Mouse (Mus musculus) embryonic facial prominence, embryonic 14.5 days (tissue): ENCODE results near the gene Mink1. TPM values are rescaled to one million over a fixed set of nuclear protein-coding genes. Genes with fewer than 3 reads are reported as not detected.
A peak's percentile ranks its signal among the peaks of the same experiment; 100 is the strongest.
"Not testable (repeated sequence)": the region's sequence is repeated elsewhere in the genome, so short reads cannot be mapped to it uniquely, and the experiment has no call there.

Experiments
- ATAC-seq: fragments of 200-750 bp; cut with Nextera tagmentation; 2 replicates; pipeline ENCODE4 v1.8.0; 2017; ENCODE audit warnings: low read depth, moderate number of reproducible peaks, moderate TSS enrichment
- DNase-seq: peaks from one replicate; pipeline ENCODE4 v3.0.0-alpha.2; 2015; ENCODE audit warnings: low spot score
- H3K27ac ChIP-seq: fragments of 300-500 bp; sonication (generic); replicated peaks from 2 replicates; pipeline ENCODE4 v1.5.1; 2014; ENCODE audit warnings: low read depth, mild to moderate bottlenecking, low read length, moderate library complexity
- H3K27me3 ChIP-seq: fragments of 300-500 bp; sonication (generic); replicated peaks from 2 replicates; pipeline ENCODE4 v1.6.1; 2014; ENCODE audit warnings: low read length; ENCODE audit not compliant: control insufficient read depth, insufficient read depth
- H3K36me3 ChIP-seq: fragments of 300-500 bp; sonication (generic); 2 replicates; pipeline ENCODE4 v1.6.1; 2014; ENCODE audit warnings: low read length, mixed read lengths; ENCODE audit not compliant: control insufficient read depth, insufficient read depth
- H3K4me1 ChIP-seq: fragments of 300-500 bp; sonication (generic); 2 replicates; pipeline ENCODE4 v1.6.1; 2014; ENCODE audit warnings: antibody characterized with exemption, low read length; ENCODE audit not compliant: control insufficient read depth, insufficient read depth
- H3K4me2 ChIP-seq: fragments of 300-500 bp; sonication (generic); 2 replicates; pipeline ENCODE4 v1.6.1; 2014; ENCODE audit warnings: low read depth, mild to moderate bottlenecking, low read length, moderate library complexity, mixed read lengths
- H3K4me3 ChIP-seq: fragments of 300-500 bp; sonication (generic); 2 replicates; pipeline ENCODE4 v1.5.1; 2014; ENCODE audit warnings: low read depth, mild to moderate bottlenecking, low read length
- H3K9ac ChIP-seq: fragments of 300-500 bp; sonication (generic); 2 replicates; pipeline ENCODE4 v1.6.1; 2014; ENCODE audit warnings: low read depth, mild to moderate bottlenecking, low read length, moderate library complexity, mixed read lengths
- H3K9me3 ChIP-seq: fragments of 300-500 bp; sonication (generic); 2 replicates; pipeline ENCODE4 v1.6.1; 2016; ENCODE audit warnings: low read length; ENCODE audit not compliant: control insufficient read depth
- WGBS: fragments of 180-500 bp; shearing (Covaris S2); extraction: QIAGEN DNeasy Blood & Tissue Kit; methylation state at CpG from one replicate; pipeline ENCODE4 v1.1.7; 2014; 5-methylcytosine and 5-hydroxymethylcytosine counted together
- polyA plus RNA-seq: library from polyadenylated mRNA; unstranded; fragments of >200 nt; fragmentation: Nextera tagmentation; extraction: Ambion mirVana; gene quantifications from 2 replicates; pipeline ENCODE4 v1.2.1, GENCODE M21; 2014

Mink1 gene
- polyA plus RNA-seq = 17.2 and 18.3 TPM in 2 replicates

DNA sequence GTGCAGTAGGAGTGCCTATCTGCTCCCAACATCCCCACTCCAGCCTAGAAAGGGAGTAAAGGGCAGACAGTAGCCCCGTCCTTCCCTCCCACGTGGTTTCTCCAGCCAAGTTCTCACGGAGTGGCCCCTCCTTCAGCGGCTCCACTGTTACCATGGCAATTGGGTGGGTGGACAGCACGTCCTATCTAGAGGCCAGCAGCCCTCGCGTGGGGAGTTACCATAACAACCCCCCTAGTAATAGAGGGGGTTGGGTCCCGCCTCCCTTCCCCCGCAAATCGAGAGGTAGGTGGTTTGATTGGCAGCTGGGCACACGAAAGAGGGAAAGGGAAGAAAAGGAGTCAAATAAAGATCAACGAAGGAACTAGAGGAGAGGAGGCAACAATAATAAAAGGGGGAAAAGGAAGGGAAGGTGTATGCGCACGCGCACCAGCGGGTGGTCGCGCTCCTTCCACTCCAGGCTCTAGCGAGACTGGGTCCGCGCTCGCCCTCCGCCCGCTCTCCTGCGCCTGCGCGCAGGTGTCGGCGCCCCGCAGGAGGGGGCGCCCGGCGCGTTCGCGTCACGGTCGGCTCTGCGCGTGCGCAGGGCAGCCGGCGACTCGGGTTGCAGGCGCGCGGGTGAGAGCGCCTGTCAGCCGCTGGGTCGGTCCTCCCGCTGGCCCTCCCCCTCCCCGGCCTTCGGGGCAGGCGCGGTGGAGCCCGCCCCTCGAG lies at the start of gene Mink1:
Mink1 (plus strand) TSS at position 595 of the 708 bp plus-strand sequence.
- ATAC-seq = peak; percentile 92
- no peaks in the 10 kb centered on the region for H3K27me3 ChIP-seq
- peaks cover 10% of the 10 kb centered on the region for H3K4me1 ChIP-seq
- peak within 1 kb of the TSS; percentile 83 for H3K4me3 ChIP-seq
- peak within 1 kb of the TSS; percentile 83 for H3K9ac ChIP-seq
- WGBS = 0% methylated on average over 21 of the region's 57 CpGs
- peak within 1 kb of the TSS; percentile 86 for H3K27ac ChIP-seq
- H3K4me2 ChIP-seq = peak within 1 kb of the TSS; percentile 83
- H3K9me3 ChIP-seq = no peaks in the 10 kb centered on the region
- 0 out of 2 replicates have a peak, but pooled peaks cover 3% of the 10 kb centered on the region for H3K36me3 ChIP-seq
- DNase-seq = peak; percentile 95

DNA sequence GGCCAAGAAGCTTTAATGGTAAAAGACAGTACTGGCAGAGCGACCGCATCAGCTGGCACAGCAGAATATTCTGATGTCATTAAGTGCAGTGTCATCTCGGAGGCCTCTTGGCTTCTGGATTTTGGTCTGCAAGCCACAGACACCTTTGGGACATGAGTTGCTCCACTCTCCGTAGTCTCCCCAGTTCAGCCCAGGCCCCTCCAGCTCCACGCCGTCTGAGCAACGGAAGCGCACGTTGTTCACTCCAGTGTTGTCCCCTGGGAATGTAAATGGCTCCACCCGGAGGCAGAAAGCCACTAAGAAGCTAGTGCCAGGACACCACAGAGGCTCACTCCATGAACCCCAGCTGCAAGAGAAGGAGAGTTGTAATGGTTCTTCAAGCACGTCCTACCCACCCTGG lies 49.2 kb upstream of the Mink1 start:
- ATAC-seq (no peak), DNase-seq (peak; percentile 16)
- Histone ChIP-seq H3K36me3 (no peaks in the 10 kb centered on the region), H3K9me3 (no peaks in the 10 kb centered on the region), H3K27me3 (no peaks in the 10 kb centered on the region), H3K4me2 (no peak overlapping the region), H3K27ac (no peak overlapping the region), H3K4me3 (no peak overlapping the region), H3K9ac (no peak overlapping the region), H3K4me1 (no peaks in the 10 kb centered on the region)
- WGBS = 54% methylated on average over 11 of the region's 11 CpGs

- no peaks in the 10 kb centered on the region for H3K4me1 ChIP-seq
- H3K9ac ChIP-seq = no peak within 1 kb of the TSS
- no peak within 1 kb of the TSS for H3K4me3 ChIP-seq
- no peak for DNase-seq
- no peak within 1 kb of the TSS for H3K27ac ChIP-seq
- ATAC-seq = no peak
- 88% methylated on average over 7 of the region's 7 CpGs for WGBS
- H3K36me3 ChIP-seq = no peaks in the 10 kb centered on the region
- H3K27me3 ChIP-seq = no peaks in the 10 kb centered on the region
- no peaks in the 10 kb centered on the region for H3K9me3 ChIP-seq
- no peak within 1 kb of the TSS for H3K4me2 ChIP-seq
These were observed 48.4 kb upstream of the Mink1 start, which contains the start of gene Vmo1 for GRCm38 (mm10) chr11:70514288-70514687. Gene Vmo1 (minus strand): TSS chr11:70514616.

DNA sequence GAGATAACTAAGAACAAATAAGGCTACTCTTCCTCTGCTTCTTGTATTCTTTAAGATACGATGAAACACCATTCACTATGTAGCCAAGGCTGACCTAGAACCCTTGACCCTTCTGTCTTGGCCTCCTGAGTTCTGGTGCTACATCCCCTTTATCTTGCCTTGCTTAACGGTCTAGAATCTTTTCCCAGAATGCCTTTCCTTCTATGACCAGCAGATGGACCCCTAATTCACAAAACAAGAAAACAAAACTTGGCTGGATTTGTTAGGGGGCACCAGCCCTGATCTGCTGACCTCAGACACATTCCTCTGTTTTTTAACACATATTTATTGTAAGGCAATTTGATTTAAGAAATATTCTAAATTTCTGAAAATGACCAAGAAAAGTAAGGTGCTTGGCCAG lies 46.3 kb upstream of the Mink1 start:
- no peaks in the 10 kb centered on the region for H3K36me3 ChIP-seq
- WGBS = 22% methylated on average over 2 of the region's 2 CpGs
- no peak overlapping the region for H3K27ac ChIP-seq
- no peaks in the 10 kb centered on the region for H3K27me3 ChIP-seq
- H3K4me3 ChIP-seq = no peak overlapping the region
- H3K9me3 ChIP-seq = no peaks in the 10 kb centered on the region
- no peak for ATAC-seq
- no peak overlapping the region for H3K9ac ChIP-seq
- DNase-seq = peak; percentile 60
- H3K4me1 ChIP-seq = 0 out of 2 replicates have a peak, but pooled peaks cover 8% of the 10 kb centered on the region
- no peak overlapping the region for H3K4me2 ChIP-seq

- Histone ChIP-seq H3K9me3 (no peaks in the 10 kb centered on the region), H3K4me2 (no peak overlapping the region), H3K4me3 (no peak overlapping the region), H3K27me3 (no peaks in the 10 kb centered on the region), H3K36me3 (no peaks in the 10 kb centered on the region), H3K4me1 (0 out of 2 replicates have a peak, but pooled peaks cover 8% of the 10 kb centered on the region), H3K9ac (no peak overlapping the region), H3K27ac (no peak overlapping the region)
- no peak for DNase-seq
- ATAC-seq = no peak
- 52% methylated on average over 1 of the region's 1 CpGs for WGBS
These were observed 44.2 kb upstream of the Mink1 start for GRCm38 (mm10) chr11:70518436-70518835.

DNA sequence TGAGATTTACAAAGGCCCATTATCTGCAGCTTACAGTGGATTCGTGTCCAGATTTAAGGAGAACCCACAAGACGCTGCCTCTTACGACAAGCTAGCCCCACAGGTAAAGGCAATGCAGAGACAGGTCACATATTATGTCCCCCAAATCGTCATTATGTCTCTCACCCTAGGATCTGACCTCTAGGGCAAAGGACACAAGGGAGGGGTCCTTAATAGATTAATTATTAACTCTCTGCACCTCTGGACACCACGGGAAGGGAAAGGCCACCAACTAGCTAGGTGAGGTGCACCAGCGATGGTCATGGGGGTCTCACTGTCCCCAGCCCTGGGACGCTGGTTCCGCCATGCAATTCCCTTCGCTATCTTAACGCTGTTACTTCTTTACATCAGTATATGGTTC lies 43.8 kb upstream of the Mink1 start, which contains the start of gene Gltpd2:
Gltpd2 (plus strand) TSS at position 274 of the 400 bp plus-strand sequence.
- 0 out of 2 replicates have a peak, but pooled peaks cover 8% of the 10 kb centered on the region for H3K4me1 ChIP-seq
- peak within 1 kb of the TSS; percentile 62 for H3K4me2 ChIP-seq
- H3K9me3 ChIP-seq = no peaks in the 10 kb centered on the region
- peak within 1 kb of the TSS; percentile 72 for H3K9ac ChIP-seq
- 81% methylated on average over 10 of the region's 10 CpGs for WGBS
- H3K27me3 ChIP-seq = no peaks in the 10 kb centered on the region
- no peaks in the 10 kb centered on the region for H3K36me3 ChIP-seq
- no peak for ATAC-seq
- peak within 1 kb of the TSS; percentile 36 for H3K4me3 ChIP-seq
- peak within 1 kb of the TSS; percentile 70; the same call in 1 of the 2 replicates for H3K27ac ChIP-seq
- no peak for DNase-seq

DNA sequence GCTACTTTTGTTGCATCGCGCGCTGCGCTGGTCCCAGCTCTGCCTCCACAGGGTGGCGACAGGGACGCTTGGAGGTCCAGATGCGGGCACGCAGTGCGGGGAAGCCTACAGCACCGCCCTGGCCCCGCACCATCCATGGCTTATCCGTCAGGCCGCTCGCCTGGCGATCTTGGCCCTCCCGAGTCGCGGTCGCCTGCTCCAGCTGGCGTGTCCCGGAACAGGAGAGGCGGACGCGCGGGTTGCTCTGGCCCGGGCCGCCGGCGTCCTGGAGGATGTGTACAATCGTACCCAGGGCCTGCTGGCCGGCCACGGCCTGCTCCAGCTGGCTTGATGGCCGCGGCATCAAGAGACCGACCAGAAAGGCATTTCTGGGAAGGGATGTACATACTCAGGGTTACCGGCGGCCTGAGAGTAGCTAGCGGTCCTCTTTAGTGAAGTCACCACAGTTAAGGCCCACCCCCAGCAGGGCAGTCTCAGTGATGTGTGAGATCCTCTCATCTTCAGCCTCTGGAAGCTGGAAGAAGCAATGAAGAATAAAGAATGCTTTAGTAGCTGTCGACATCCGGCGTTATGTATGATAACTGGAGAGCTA lies 42.4 kb upstream of the Mink1 start:
- Histone ChIP-seq H3K36me3 (no peaks in the 10 kb centered on the region), H3K27ac (peak overlapping the region; percentile 70; the same call in 1 of the 2 replicates), H3K9me3 (no peaks in the 10 kb centered on the region), H3K9ac (peak overlapping the region; percentile 72), H3K4me3 (peak overlapping the region; percentile 36), H3K4me1 (0 out of 2 replicates have a peak, but pooled peaks cover 8% of the 10 kb centered on the region), H3K27me3 (no peaks in the 10 kb centered on the region), H3K4me2 (peak overlapping the region; percentile 62)
- 19% methylated on average over 33 of the region's 41 CpGs for WGBS
- ATAC-seq (peak; percentile 45), DNase-seq (peak; percentile 52)

- H3K27me3 ChIP-seq, H3K27ac ChIP-seq, DNase-seq, ATAC-seq, H3K4me2 ChIP-seq, H3K9me3 ChIP-seq, H3K4me3 ChIP-seq, H3K9ac ChIP-seq: not testable (repeated sequence)
- WGBS = 89% methylated on average over 8 of the region's 8 CpGs
- Histone ChIP-seq H3K36me3 (peaks cover 22% of the 10 kb centered on the region), H3K4me1 (peaks cover 13% of the 10 kb centered on the region)
These were observed 39.2 kb upstream of the Mink1 start for GRCm38 (mm10) chr11:70523306-70523989.
